Mouse (Mus musculus): ENCODE measurements around the gene Auts2. TPM values are rescaled to one million over a fixed set of nuclear protein-coding genes. Genes with fewer than 3 reads are reported as not detected.

Gene Auts2
- total RNA-seq, 4 experiments from 2014 or later: 23.5 to 31.8 (median 27.0) TPM

DNA sequence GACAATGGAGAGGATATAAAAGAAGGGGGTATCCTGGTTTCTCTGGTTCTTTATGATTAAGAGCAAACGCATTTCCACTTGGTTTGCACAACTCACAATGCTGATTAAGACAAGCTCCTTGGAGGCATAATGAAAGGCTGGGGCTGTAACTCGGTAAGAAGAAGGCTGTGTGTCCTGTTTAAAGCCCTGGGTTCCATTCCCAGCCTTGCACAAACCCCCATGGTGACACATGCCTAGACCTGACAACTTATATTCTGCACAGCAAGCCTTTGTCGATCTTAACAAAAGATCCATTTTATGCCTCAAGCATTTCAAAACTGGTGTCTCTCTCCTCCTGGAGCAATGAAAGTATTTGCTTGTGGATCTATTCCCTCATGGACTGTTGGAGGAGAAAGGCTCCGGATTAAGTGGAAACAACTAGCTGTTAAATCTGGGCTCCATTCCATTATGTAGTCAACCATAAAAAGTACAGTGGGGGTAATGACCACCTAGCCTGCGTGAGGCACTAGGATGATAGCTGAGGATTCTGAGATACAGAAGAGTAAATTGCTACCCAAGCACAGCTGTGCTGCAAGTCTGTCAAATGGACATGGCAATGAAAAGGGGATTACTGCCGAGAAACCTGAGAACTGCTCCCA, 218.8 kb downstream of the Auts2 start:
- no peak for DNase-seq (ENCODE audit: low spot score)

- no peak for DNase-seq (ENCODE audit: low spot score)
Observed at GRCm38 (mm10) chr5:132323608-132324007, 219.5 kb downstream of the Auts2 start.

DNA sequence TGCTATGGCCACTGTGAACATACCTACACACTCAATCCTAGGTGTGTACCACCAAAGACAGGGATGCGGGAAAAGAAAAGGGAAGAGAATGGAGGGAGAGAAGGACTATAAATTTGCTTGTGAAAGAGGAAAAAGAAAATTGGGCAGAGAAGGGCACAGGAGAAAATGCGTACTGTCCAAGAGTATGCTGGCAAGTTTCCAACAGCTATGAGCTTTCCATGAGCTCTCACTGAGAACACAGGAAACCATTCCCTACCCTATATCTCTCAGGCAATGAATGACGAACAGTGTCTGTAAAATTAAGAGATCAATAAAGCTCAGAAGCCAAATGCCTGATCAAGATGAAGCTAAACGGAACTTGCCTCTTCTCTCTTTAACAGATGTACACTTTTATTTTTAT, 220.2 kb downstream of the Auts2 start:
- no peak for DNase-seq (ENCODE audit: low spot score)

GRCm38 (mm10) chr5:132318026-132318765, 224.9 kb downstream of the Auts2 start:
- no peak for DNase-seq (ENCODE audit: low spot score)

DNA sequence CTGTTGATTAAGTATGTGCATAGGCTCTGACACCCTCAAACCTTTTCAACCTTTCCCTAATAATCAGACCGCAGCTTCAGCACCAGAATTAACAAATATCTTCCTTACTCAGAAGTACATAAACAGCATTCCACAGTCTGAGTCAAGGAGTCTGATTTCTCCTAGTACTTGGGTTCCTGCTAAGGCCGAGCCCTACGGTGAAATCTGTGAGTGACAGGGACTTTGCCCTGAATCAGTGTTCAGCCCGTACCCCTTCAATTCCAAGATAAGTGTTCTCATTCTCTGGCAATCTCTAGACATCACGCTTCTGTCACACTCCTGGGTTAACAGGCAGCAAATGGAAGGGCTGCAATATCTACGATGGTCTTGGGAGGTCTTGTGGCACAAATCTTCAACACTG, 226.2 kb downstream of the Auts2 start:
- no peak for DNase-seq (ENCODE audit: low spot score)

DNA sequence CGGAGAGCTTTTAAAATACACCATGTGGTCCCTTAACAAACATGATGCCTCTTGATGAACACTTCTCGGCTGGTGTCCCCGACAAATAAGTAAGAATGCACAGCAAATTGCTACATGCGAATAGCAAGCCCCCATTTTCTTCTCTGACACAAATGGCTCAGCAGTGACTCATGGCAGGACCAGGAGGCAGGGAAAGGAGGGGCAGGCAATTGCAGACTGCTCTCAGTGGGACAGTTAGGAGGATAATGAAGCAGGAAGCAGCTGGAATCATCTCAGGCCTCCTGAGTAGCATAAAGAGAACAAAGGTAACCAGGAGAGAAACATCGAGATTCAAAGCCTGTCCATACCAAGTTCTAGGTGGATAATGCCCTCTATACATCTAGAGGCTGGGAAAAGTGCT, 228.8 kb downstream of the Auts2 start:
- DNase-seq (ENCODE audit: low spot score): no peak

DNA sequence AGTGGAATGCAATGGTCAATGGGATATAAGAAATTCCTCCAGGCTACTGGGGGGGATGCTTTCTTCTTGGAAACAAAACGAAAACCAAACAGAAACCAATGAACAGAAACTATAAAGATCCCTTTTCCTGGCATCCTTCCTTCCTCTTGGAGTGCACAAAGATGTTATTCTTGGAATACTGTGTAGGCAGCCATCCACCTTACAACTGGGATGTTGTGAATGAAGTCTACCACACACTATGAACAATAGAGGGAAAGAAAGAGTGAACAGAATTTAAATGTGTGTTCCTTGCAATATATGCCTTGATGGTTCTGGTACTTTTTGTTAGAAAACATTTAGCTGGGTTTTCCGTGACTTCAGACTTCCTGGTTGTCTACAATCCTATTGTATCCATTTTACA, 236.1 kb downstream of the Auts2 start:
- DNase-seq (ENCODE audit: low spot score): no peak

DNA sequence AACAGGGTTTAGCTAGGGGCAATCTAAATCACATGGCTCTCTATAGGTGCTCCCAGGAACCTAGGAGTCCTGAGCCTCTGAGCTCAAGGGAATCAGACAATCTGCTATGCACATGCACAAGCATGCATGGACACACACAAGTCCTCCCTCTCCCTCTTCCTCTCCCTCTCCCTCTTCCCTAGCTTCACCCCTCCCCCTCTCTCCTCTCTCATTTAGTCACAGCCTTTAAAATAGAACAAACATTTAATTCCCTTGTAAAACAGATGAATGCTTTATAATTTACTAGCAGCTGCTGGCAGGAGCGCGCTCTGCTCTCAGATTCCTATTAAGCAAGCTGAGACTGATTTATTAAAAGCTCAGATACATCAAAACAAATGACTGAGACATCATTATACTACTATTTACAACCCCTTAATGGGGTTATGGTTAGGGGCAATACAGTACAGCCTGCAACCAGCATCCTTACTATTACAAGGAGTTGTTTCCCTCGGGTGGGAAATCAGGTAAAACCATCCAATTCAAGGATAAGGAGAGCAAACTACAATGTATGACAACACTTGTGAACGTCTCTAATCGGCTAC, 237.7 kb downstream of the Auts2 start:
- no peak for DNase-seq (ENCODE audit: low spot score)

- no peak for DNase-seq (ENCODE audit: low spot score)
Observed at GRCm38 (mm10) chr5:132302778-132303177, 240.4 kb downstream of the Auts2 start.

GRCm38 (mm10) chr5:132300794-132301193, 242.3 kb downstream of the Auts2 start:
- no peak for DNase-seq (ENCODE audit: low spot score)

DNA sequence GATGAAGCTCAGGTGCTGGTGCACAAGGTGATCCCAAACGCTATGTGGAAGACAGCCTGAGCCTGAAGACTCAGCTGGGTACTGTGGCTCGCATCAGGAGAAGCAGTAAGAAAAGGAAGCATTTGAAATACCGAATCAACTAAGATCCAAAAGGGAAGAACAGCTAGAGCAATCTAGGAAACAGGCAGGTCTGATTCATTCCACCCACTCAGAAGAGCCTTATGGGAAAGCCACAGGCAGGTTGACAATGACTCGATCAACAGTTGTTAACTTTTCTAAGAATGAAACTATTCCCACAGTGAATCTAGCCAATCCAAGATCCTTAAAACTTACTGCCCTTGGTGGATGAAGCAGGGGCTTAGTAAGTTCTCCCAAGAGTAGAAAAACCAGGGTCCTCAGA, 243.4 kb downstream of the Auts2 start:
- DNase-seq (ENCODE audit: low spot score): no peak

DNA sequence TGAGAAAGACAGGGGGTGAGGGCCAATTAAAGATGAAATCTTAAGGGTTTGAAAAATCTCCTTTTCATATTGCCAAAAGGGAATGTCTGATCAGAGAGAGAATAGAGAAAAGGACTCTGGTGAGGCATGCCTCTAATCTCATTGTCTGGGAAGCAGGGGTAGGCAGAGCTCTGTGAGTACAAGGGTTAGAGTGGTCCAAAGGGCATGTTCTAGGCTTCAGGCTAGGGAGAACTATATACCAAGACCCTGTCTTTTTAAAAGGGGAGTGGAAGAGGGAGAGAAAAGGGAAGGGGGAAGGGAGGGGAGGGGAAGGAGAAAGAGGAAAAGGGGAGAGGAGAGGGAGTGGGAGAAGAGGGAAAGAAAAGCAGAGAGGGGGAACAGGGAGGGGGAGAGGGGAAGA, 244.1 kb downstream of the Auts2 start:
- no peak for DNase-seq (ENCODE audit: low spot score)

GRCm38 (mm10) chr5:132297309-132297708, 245.8 kb downstream of the Auts2 start:
- DNase-seq (ENCODE audit: low spot score): no peak

DNA sequence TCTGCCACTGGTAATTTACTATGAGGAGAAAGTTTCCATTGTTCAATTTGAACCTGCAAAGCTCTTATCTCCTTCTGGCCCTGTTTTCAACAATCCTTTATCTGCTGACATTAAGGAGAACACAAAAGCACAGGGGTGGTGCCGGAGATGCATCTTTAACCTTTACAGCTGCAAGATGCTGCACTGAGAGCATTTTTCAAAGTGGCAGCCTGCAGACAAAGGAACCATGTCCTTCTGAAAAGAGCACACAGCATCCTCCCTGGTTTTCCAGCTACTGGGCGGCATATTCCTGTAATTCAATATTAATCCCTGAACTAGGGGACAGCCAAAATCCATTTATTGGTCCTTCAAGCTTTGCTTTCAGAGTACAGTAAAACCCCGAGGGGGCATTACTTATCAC, 248.7 kb downstream of the Auts2 start:
- DNase-seq (ENCODE audit: low spot score): no peak

GRCm38 (mm10) chr5:132292932-132293331, 250.2 kb downstream of the Auts2 start:
- DNase-seq (ENCODE audit: low spot score): no peak

DNA sequence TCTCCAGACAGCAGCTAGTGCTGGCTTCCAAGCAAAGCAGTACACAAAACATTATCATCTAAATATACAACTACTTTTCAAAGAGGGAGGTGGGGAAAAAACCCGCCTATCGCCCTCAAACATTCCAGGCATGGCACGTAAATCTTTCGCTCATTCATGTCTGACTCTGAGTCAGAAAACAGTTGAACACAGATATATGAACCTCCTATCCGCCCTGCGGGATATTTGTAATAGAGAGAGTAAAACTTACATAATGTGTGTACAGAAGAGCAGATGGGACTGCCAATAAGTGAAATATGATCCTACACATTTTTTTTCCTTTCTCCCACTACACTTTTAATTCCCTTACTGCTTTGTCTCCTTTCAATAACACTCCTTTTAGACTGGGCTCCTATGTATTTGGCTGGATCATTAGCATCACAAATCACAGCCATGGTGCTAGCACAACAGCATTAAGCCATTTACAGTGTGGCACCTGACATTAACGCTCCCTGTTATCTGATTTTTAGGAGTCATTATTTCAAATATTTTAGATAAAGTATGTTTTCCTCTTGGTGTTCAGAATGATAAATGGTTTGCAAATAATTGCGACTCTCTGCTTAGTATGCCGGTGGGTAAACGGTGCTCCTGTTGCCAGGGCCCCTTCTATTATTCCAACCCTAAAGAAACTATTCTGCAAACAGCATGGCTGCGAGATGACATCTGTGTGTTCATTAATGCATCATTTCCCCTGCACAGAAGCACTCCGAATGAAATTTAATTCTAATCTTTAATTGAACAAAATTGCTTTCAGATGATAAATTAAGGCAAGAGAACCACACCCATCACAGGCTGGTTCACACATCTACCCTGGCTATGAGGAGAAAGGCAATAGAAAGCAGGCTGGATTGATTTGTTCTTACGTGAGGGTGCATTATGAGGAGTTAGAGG, 252.3 kb downstream of the Auts2 start:
- DNase-seq (ENCODE audit: low spot score): no peak

- no peak for DNase-seq (ENCODE audit: low spot score)
Observed at GRCm38 (mm10) chr5:132283741-132284140, 259.4 kb downstream of the Auts2 start.

GRCm38 (mm10) chr5:132274098-132274898, 268.8 kb downstream of the Auts2 start:
- DNase-seq (ENCODE audit: low spot score): no peak

DNA sequence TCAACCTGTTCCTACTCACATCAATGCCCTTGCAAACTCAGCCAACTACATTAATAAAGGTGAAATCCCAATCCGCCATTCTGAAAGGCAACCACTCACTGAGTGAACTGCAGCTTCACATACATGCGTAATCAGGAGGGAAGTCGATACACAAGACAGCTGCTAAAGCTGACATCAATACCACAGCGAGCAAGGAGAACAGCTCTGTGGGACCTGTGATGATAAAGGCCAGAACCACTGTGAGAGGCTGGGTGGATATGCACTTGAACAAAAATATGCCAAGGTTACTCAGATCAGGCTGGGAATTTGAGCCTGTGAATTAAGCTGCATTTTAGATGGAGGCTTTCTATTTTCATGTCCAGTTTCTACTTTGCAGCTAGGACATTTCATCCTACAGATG, 271.0 kb downstream of the Auts2 start:
- no peak for DNase-seq (ENCODE audit: low spot score)

- DNase-seq (ENCODE audit: low spot score): no peak
Observed at GRCm38 (mm10) chr5:132270896-132271295, 272.2 kb downstream of the Auts2 start.

DNA sequence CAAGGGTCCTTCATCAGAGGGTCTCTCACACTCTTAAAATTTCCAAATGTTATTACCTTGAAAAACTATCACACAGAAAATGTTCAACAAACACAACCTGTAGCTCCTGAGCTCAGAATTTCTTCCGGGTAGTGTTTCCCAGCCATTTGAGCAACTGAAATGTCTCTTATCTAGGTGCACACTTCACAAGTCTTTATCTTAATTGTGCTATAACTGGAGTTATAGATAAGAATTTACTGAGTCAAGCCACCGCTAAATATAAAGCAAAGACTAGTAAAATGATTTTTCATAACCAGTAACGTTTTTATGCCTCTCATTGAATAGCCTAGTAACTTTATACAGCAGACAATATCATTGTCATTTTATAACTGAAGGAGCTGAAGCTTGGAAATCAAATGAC, 273.1 kb downstream of the Auts2 start:
- DNase-seq (ENCODE audit: low spot score): no peak
